Mouse (Mus musculus) kidney, embryonic 16.5 days (tissue): Measurements from ENCODE around the gene Zfp729a. TPM values are rescaled to one million over a fixed set of nuclear protein-coding genes. Genes with fewer than 3 reads are reported as not detected.

Source experiments
- polyA plus RNA-seq: library from polyadenylated mRNA; unstranded; fragments of >200 nt; fragmentation: Nextera tagmentation; extraction: Ambion mirVana; gene quantifications from 2 replicates; pipeline ENCODE4 v1.2.1, GENCODE M21; 2015

The Zfp729a gene
- polyA plus RNA-seq, 1 experiment from 2014 or later: 3.1 TPM

Other genes starting within 250 kb of the Zfp729a start
- gene Zfp429, start 238.0 kb downstream of the Zfp729a start, polyA plus RNA-seq: 8.5 and 10.1 TPM in 2 replicates
- gene Zfp459, start 216.4 kb downstream of the Zfp729a start, polyA plus RNA-seq: 1.1 TPM in 2 replicates
- 10.7 and 12.0 TPM in 2 replicates for gene Zfp874a, start 186.2 kb downstream of the Zfp729a start, polyA plus RNA-seq
- 2.6 and 3.4 TPM in 2 replicates for gene Zfp874b, start 153.5 kb downstream of the Zfp729a start, polyA plus RNA-seq
- 14.4 and 15.2 TPM in 2 replicates for gene Zfp58, start 137.2 kb downstream of the Zfp729a start, polyA plus RNA-seq
- gene Gm26965, start 111.6 kb downstream of the Zfp729a start, polyA plus RNA-seq: not detected in 2 replicates
- gene Zfp87, start 111.6 kb downstream of the Zfp729a start, polyA plus RNA-seq: 26.1 and 28.3 TPM in 2 replicates
- gene Zfp748, start 84.0 kb downstream of the Zfp729a start, polyA plus RNA-seq: 13.5 and 16.0 TPM in 2 replicates
- 4.3 and 4.7 TPM in 2 replicates for gene Zfp729b, start 28.1 kb downstream of the Zfp729a start, polyA plus RNA-seq
- gene Gm49345, start within 50 bp of the Zfp729a start, polyA plus RNA-seq: not detected in 2 replicates
- gene Zfp738, start 49.3 kb upstream of the Zfp729a start, polyA plus RNA-seq: 11.0 and 13.4 TPM in 2 replicates
- 7.1 and 7.3 TPM in 2 replicates for gene Zfp65, start 91.4 kb upstream of the Zfp729a start, polyA plus RNA-seq
- gene Zfp85, start 117.4 kb upstream of the Zfp729a start, polyA plus RNA-seq: 6.3 and 6.4 TPM in 2 replicates
- gene Zfp493, start 141.9 kb upstream of the Zfp729a start, polyA plus RNA-seq: 2.6 and 2.7 TPM in 2 replicates
- gene Zfp273, start 175.9 kb upstream of the Zfp729a start, polyA plus RNA-seq: 8.7 and 9.4 TPM in 2 replicates
- 2.1 and 3.6 TPM in 2 replicates for gene Gm10037, start 193.3 kb upstream of the Zfp729a start, polyA plus RNA-seq
- not detected in 2 replicates for gene BC048507, start 225.5 kb upstream of the Zfp729a start, polyA plus RNA-seq